Mouse (Mus musculus): Measurements from ENCODE around the gene Brdt. TPM values are rescaled to one million over a fixed set of nuclear protein-coding genes. Genes with fewer than 3 reads are reported as not detected.

Brdt gene
- polyA plus RNA-seq, 2 experiments: 0.11 to 0.16 TPM

- Histone ChIP-seq H3K9ac (replicated peaks) (no peak overlapping the region), H3K4me3 (ENCODE audit: insufficient read depth in 1 of 2, low read depth in 2 of 2, low read length in 2 of 2) (no peak overlapping the region), H3K4me1 (replicated peaks; ENCODE audit: control insufficient read depth in 2 of 2, insufficient read depth in 2 of 2, low read length in 1 of 2) (no peaks in the 10 kb centered on the region), H3K9me3 (ENCODE audit: control insufficient read depth, low read length) (no peaks in the 10 kb centered on the region), H3K27ac (no peak overlapping the region), H3K36me3 (replicated peaks; ENCODE audit: control insufficient read depth, insufficient read depth, low read depth) (no peaks in the 10 kb centered on the region), H3K4me2 (ENCODE audit: low read depth) (no peak overlapping the region), H3K27me3 (ENCODE audit: control insufficient read depth, insufficient read depth, low read length) (no peaks in the 10 kb centered on the region)
- WGBS (ENCODE audit: insufficient replicate concordance): 68% methylated on average over 1 of the region's 1 CpGs
- no peak for DNase-seq (ENCODE audit: low read depth in 3 of 3, low spot score in 3 of 3)
- no peak for ATAC-seq (ENCODE audit: insufficient read depth)
- TF ChIP-seq EP300 (IDR thresholded peaks at IDR 0.05; ENCODE audit: low read depth) (no peak), CTCF (IDR thresholded peaks at IDR 0.05; ENCODE audit: low read depth) (no peak)
Measured at GRCm38 (mm10) chr5:107387788-107388187, 56.8 kb downstream of the Brdt start.

- WGBS (ENCODE audit: insufficient replicate concordance): 71% methylated on average over 2 of the region's 2 CpGs
- DNase-seq (ENCODE audit: low read depth in 3 of 3, low spot score in 3 of 3): no peak
Measured at GRCm38 (mm10) chr5:107389373-107389772, 58.4 kb downstream of the Brdt start.

DNA sequence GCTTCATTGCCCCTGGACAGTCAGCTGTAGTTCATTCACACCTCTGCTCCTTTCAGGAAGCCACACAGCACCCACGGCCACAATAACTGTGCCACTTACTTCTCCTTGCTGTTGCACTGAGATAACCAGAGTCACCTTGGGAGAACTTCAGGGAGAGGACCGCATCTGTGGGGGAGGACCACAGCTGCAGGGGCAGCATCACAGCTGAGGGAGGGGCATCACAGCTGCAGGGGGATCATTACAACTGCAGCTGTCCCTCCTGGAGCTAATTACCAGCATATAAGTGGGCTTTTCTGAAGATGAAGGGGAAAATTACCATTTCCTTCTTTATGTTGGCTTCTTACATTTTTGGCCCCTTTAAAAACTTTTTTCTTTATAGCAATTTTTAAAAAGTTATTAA lies 63.5 kb downstream of the Brdt start:
- Histone ChIP-seq H3K9ac (replicated peaks) (no peak overlapping the region), H3K4me1 (replicated peaks; ENCODE audit: control insufficient read depth in 2 of 2, insufficient read depth in 2 of 2, low read length in 1 of 2) (no peaks in the 10 kb centered on the region), H3K4me3 (ENCODE audit: insufficient read depth in 1 of 2, low read depth in 2 of 2, low read length in 2 of 2) (no peak overlapping the region), H3K27me3 (ENCODE audit: control insufficient read depth, insufficient read depth, low read length) (no peaks in the 10 kb centered on the region), H3K4me2 (ENCODE audit: low read depth) (no peak overlapping the region), H3K9me3 (ENCODE audit: control insufficient read depth, low read length) (no peaks in the 10 kb centered on the region), H3K36me3 (replicated peaks; ENCODE audit: control insufficient read depth, insufficient read depth, low read depth) (no peaks in the 10 kb centered on the region), H3K27ac (no peak overlapping the region)
- 22% methylated on average over 2 of the region's 2 CpGs for WGBS (ENCODE audit: insufficient replicate concordance)
- ATAC-seq (ENCODE audit: insufficient read depth) (no peak), DNase-seq (ENCODE audit: low read depth in 3 of 3, low spot score in 3 of 3) (no peak)
- TF ChIP-seq CTCF (IDR thresholded peaks at IDR 0.05; ENCODE audit: low read depth): no peak
- TF ChIP-seq EP300 (IDR thresholded peaks at IDR 0.05; ENCODE audit: low read depth): no peak

More at GRCm38 (mm10) chr5:107389373-107389772, 58.4 kb downstream of the Brdt start:
- no peaks in the 10 kb centered on the region for H3K9me3 ChIP-seq (ENCODE audit: control insufficient read depth, low read length)
- no peak overlapping the region for H3K4me3 ChIP-seq (ENCODE audit: insufficient read depth in 1 of 2, low read depth in 2 of 2, low read length in 2 of 2)
- H3K4me2 ChIP-seq (ENCODE audit: low read depth): no peak overlapping the region
- no peaks in the 10 kb centered on the region for H3K4me1 ChIP-seq (replicated peaks; ENCODE audit: control insufficient read depth in 2 of 2, insufficient read depth in 2 of 2, low read length in 1 of 2)
- no peaks in the 10 kb centered on the region for H3K27me3 ChIP-seq (ENCODE audit: control insufficient read depth, insufficient read depth, low read length)
- H3K36me3 ChIP-seq (replicated peaks; ENCODE audit: control insufficient read depth, insufficient read depth, low read depth): no peaks in the 10 kb centered on the region
- no peak overlapping the region for H3K27ac ChIP-seq
- ATAC-seq (ENCODE audit: insufficient read depth): no peak
- no peak for TF ChIP-seq CTCF (IDR thresholded peaks at IDR 0.05; ENCODE audit: low read depth)
- TF ChIP-seq EP300 (IDR thresholded peaks at IDR 0.05; ENCODE audit: low read depth): no peak
- no peak overlapping the region for H3K9ac ChIP-seq (replicated peaks)

- 24% methylated on average over 5 of the region's 5 CpGs for WGBS (ENCODE audit: insufficient replicate concordance)
- TF ChIP-seq EP300 (IDR thresholded peaks at IDR 0.05; ENCODE audit: low read depth) (no peak), CTCF (IDR thresholded peaks at IDR 0.05; ENCODE audit: low read depth) (no peak)
- Histone ChIP-seq H3K4me1 (replicated peaks; ENCODE audit: control insufficient read depth in 2 of 2, insufficient read depth in 2 of 2, low read length in 1 of 2) (no peaks in the 10 kb centered on the region), H3K9me3 (ENCODE audit: control insufficient read depth, low read length) (no peaks in the 10 kb centered on the region), H3K4me2 (ENCODE audit: low read depth) (peak within 1 kb of the TSS; percentile 60), H3K36me3 (replicated peaks; ENCODE audit: control insufficient read depth, insufficient read depth, low read depth) (no peaks in the 10 kb centered on the region), H3K9ac (replicated peaks) (no peak within 1 kb of the TSS), H3K27me3 (ENCODE audit: control insufficient read depth, insufficient read depth, low read length) (peaks cover 36% of the 10 kb centered on the region), H3K4me3 (ENCODE audit: insufficient read depth in 1 of 2, low read depth in 2 of 2, low read length in 2 of 2) (peak within 1 kb of the TSS; percentile 22 to 50; a peak in 3 of 4 replicates), H3K27ac (no peak within 1 kb of the TSS)
- DNase-seq (ENCODE audit: low read depth in 3 of 3, low spot score in 3 of 3) (no peak), ATAC-seq (ENCODE audit: insufficient read depth) (no peak)
Measured at GRCm38 (mm10) chr5:107402436-107402835, 71.5 kb downstream of the Brdt start, which contains the start of gene Ephx4. Ephx4 (plus strand) TSS chr5:107402736.

DNA sequence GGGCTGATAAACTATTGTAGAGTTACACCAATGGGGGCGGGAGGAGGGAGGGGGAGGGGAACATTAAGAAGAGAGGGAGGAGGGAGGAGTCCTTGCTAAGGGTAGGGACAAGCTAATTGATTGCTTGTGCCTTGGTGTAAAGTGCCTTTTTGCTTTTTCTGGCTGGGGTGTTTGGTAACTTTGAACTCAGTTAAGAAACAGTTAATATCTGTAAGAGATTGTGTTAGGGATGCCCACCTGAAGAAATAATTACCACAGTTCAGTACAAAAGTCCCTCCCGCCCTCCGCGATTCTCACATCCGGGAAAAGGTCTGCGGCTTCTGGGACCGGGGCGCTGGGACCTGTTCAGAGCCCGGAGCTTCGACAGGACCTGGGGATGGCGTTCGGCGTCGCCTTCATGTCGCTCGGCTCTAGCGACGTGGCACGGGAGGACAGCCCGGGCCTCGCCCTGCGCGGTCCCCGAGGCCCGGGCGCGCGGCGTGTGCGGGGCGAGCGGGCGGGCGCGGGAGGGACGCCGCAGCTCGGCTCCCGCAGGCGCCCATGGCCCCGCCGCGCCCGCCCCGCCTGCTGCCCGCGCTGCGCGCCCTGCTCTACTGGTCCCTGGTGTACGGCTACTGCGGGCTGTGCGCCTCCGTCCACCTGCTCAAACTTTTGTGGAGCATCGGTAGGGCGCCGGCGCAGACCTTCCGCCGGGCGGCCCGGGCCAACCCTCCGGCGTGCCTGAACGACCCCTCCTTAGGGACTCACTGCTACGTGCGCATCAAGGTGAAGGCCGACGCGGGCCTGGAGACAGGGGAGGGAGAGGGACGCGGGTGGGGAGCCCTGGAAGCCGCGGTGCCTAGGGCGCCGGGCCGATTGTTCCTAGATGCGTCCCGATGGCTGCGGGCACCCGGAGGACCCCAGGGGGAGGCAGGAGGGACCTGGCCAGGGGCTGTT lies 72.3 kb downstream of the Brdt start:
- peak overlapping the region; percentile 60 for H3K4me2 ChIP-seq (ENCODE audit: low read depth)
- no peaks in the 10 kb centered on the region for H3K9me3 ChIP-seq (ENCODE audit: control insufficient read depth, low read length)
- no peaks in the 10 kb centered on the region for H3K4me1 ChIP-seq (replicated peaks; ENCODE audit: control insufficient read depth in 2 of 2, insufficient read depth in 2 of 2, low read length in 1 of 2)
- ATAC-seq (ENCODE audit: insufficient read depth): 0 out of 2 replicates have a peak, but pooled peaks have one; percentile 18
- WGBS (ENCODE audit: insufficient replicate concordance): under 1% methylated on average over 80 of the region's 80 CpGs
- H3K27me3 ChIP-seq (ENCODE audit: control insufficient read depth, insufficient read depth, low read length): peaks cover 36% of the 10 kb centered on the region
- no peak overlapping the region for H3K27ac ChIP-seq
- TF ChIP-seq EP300 (IDR thresholded peaks at IDR 0.05; ENCODE audit: low read depth): no peak
- TF ChIP-seq CTCF (IDR thresholded peaks at IDR 0.05; ENCODE audit: low read depth): no peak
- no peak for DNase-seq (ENCODE audit: low read depth in 3 of 3, low spot score in 3 of 3)
- no peaks in the 10 kb centered on the region for H3K36me3 ChIP-seq (replicated peaks; ENCODE audit: control insufficient read depth, insufficient read depth, low read depth)
- no peak overlapping the region for H3K9ac ChIP-seq (replicated peaks)
- peak overlapping the region; percentile 22 to 50; a peak in 3 of 4 replicates for H3K4me3 ChIP-seq (ENCODE audit: insufficient read depth in 1 of 2, low read depth in 2 of 2, low read length in 2 of 2)
